Mouse (Mus musculus) left cerebral cortex, postnatal 4 days (tissue): ENCODE measurements at regions not wholly inside any gene's neighbourhood (a gene's known extent, or its start where the extent isn't known, plus 50 kb on each side); places are given as distances from the start of the nearest gene placed in this dataset.

Experiments used
- DNase-seq: peaks from one replicate; pipeline ENCODE4 v3.0.0-alpha.2; 2022
- intact Hi-C: fragments of 180-260 bp; cut with DNase I; formaldehyde crosslinking; loops from one replicate; pipeline ENCODE4 v1.15.1; 2025

- no peak for DNase-seq
- intact Hi-C loops: no loop called here
Observed at GRCm38 (mm10) chr7:98768460-98768859, 65.6 kb downstream of the Thap12 start.

DNA sequence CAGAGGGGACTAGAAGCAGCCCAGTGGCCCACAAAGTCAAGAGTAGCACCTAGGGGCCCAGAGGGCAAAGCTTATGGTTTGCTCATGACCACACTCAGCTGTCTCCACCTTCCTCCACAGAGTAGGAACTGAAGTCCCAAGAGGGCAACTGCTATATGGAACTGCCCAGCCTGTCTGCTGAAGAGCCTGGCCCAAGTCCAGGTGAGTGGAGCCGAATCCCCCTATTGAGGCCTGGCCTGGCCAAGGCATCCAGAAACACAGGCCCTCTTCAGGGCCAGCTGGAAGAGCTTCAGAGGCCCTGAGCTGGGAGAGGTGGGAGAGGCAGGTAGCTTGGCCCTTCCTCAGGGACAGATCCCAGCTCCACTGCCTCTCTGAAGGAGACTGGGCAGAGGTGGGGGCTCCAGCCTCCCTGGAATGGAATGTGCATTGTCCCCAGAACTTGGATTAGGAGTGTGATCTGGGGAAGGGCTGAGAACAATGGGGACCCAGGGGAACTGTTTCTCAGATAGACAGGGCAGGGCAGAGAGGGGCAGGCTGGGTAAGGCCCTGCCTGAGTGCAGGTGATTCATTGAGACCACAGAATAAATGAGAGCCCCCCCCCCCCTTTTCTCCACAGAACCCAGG lies 65.7 kb upstream of the Wnt11 start:
- DNase-seq: peak; percentile 32
- intact Hi-C loops: no loop called here

- intact Hi-C loops: no loop called here
Observed at GRCm38 (mm10) chr7:98770257-98770890, 64.5 kb upstream of the Wnt11 start.

GRCm38 (mm10) chr7:98771134-98771775 lies 63.7 kb upstream of the Wnt11 start:
- no peak for DNase-seq
- intact Hi-C loops: no loop called here

More at GRCm38 (mm10) chr7:98770257-98770890, 64.5 kb upstream of the Wnt11 start:
- DNase-seq: no peak

DNA sequence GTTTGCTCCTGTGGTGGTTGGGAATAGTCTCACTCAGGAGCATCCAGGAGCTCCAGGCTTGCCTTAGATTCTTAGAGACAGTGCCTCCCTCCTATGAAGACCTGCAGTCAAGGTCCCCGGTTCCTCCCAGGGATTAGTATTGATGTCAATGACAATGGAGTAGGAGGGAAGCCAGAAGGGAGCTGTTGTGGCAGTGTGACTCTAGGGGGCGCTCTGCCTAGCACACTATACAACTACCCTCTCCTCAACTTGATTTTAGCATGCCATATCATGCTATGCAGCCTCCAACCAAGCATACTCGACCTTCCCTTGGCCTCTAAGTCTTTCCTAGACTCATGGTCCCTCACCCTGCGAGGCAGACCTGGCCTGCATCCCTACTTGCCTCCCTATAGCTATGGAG lies 60.3 kb upstream of the Wnt11 start:
- intact Hi-C loops: no loop called here
- DNase-seq: no peak

- intact Hi-C loops: no loop called here
Observed at GRCm38 (mm10) chr7:98775031-98775430, 59.9 kb upstream of the Wnt11 start.

GRCm38 (mm10) chr7:98777304-98777849 lies 57.5 kb upstream of the Wnt11 start:
- intact Hi-C loops: no loop called here
- DNase-seq: no peak

More at GRCm38 (mm10) chr7:98775031-98775430, 59.9 kb upstream of the Wnt11 start:
- no peak for DNase-seq

GRCm38 (mm10) chr7:98778929-98779328 lies 56.0 kb upstream of the Wnt11 start:
- intact Hi-C loops: no loop called here
- DNase-seq: peak; percentile 70

DNA sequence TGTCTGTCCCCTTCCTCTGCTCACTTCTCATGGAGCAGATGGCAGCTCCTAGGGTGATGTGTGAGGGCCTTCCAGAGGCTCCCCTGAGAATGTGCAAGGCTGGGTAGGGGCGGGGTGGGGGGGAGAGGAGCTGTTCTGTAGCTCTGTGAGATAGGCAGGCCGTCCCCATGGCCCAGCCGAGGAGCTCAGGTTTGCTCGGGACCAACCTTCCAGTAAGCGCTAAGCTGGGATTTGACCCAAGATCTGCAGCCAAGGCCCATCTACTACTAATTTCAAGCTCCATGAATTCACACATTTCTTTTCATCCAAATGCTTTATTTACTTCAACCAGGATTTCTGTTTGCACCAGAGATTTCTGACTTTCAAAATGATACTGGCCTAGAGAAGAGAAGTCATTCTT lies 51.4 kb upstream of the Wnt11 start:
- intact Hi-C loops: no loop called here
- no peak for DNase-seq

GRCm38 (mm10) chr7:98783954-98784353 lies 51.0 kb upstream of the Wnt11 start:
- DNase-seq: peak; percentile 86
- intact Hi-C loops: no loop called here

GRCm38 (mm10) chr7:98784369-98784931 lies 50.5 kb upstream of the Wnt11 start:
- DNase-seq: peak; percentile 66

More at GRCm38 (mm10) chr7:98784369-98784931, 50.5 kb upstream of the Wnt11 start:
- intact Hi-C loops: no loop called here
